Mouse (Mus musculus): ENCODE measurements at regions not wholly inside any gene's neighbourhood (a gene's known extent, or its start where the extent isn't known, plus 50 kb on each side); places are given as distances from the start of the nearest gene placed in this dataset.

GRCm38 (mm10) chr7:70972023-70972400, 379.3 kb downstream of the Gm10295 start:
- no peak for DNase-seq (ENCODE audit: low spot score in 2 of 2)

- no peak for DNase-seq (ENCODE audit: low spot score in 2 of 2)
Measured at GRCm38 (mm10) chr7:70971323-70972022, 379.8 kb downstream of the Gm10295 start.

- no peak for DNase-seq (ENCODE audit: low spot score in 2 of 2)
Measured at GRCm38 (mm10) chr7:70952318-70952959, 398.8 kb downstream of the Gm10295 start.

- no peak for DNase-seq (ENCODE audit: low spot score in 2 of 2)
Measured at GRCm38 (mm10) chr7:70948281-70948680, 403.0 kb downstream of the Gm10295 start.

GRCm38 (mm10) chr7:70946260-70946659, 405.0 kb downstream of the Gm10295 start:
- DNase-seq (ENCODE audit: low spot score in 2 of 2), result no peak

- no peak for DNase-seq (ENCODE audit: low spot score in 2 of 2)
Measured at GRCm38 (mm10) chr7:70930911-70931310, 420.4 kb downstream of the Gm10295 start.

- DNase-seq (ENCODE audit: low spot score in 2 of 2), result no peak
Measured at GRCm38 (mm10) chr7:70929935-70930334, 421.4 kb downstream of the Gm10295 start.

GRCm38 (mm10) chr7:70928001-70928400, 423.3 kb downstream of the Gm10295 start:
- no peak for DNase-seq (ENCODE audit: low spot score in 2 of 2)

GRCm38 (mm10) chr7:70917016-70917415, 434.3 kb downstream of the Gm10295 start:
- DNase-seq (ENCODE audit: low spot score in 2 of 2), result no peak

GRCm38 (mm10) chr7:70908921-70909320, 442.4 kb downstream of the Gm10295 start:
- no peak for DNase-seq (ENCODE audit: low spot score in 2 of 2)

GRCm38 (mm10) chr7:70891700-70892099, 459.6 kb downstream of the Gm10295 start:
- DNase-seq (ENCODE audit: low spot score in 2 of 2), result no peak

GRCm38 (mm10) chr7:70880496-70880895, 470.8 kb downstream of the Gm10295 start:
- DNase-seq (ENCODE audit: low spot score in 2 of 2), result no peak

GRCm38 (mm10) chr7:70874393-70874792, 476.9 kb downstream of the Gm10295 start:
- DNase-seq (ENCODE audit: low spot score in 2 of 2), result no peak

- no peak for DNase-seq (ENCODE audit: low spot score in 2 of 2)
Measured at GRCm38 (mm10) chr7:70870841-70871534, 480.3 kb downstream of the Gm10295 start.

GRCm38 (mm10) chr7:70869125-70869524, 482.2 kb downstream of the Gm10295 start:
- no peak for DNase-seq (ENCODE audit: low spot score in 2 of 2)

- no peak for DNase-seq (ENCODE audit: low spot score in 2 of 2)
Measured at GRCm38 (mm10) chr7:70859957-70860356, 491.3 kb downstream of the Gm10295 start.

GRCm38 (mm10) chr7:70850726-70851125, 484.2 kb upstream of the Nr2f2 start:
- peak; percentile 10 to 30 for DNase-seq (ENCODE audit: low spot score in 2 of 2)

GRCm38 (mm10) chr7:70848016-70848776, 481.7 kb upstream of the Nr2f2 start:
- no peak for DNase-seq (ENCODE audit: low spot score in 2 of 2)

GRCm38 (mm10) chr7:70847450-70847993, 481.0 kb upstream of the Nr2f2 start:
- DNase-seq (ENCODE audit: low spot score in 2 of 2), result peak in 1 of 2 experiments; percentile 6

GRCm38 (mm10) chr7:70846076-70846475, 479.5 kb upstream of the Nr2f2 start:
- no peak for DNase-seq (ENCODE audit: low spot score in 2 of 2)

- DNase-seq (ENCODE audit: low spot score in 2 of 2), result no peak
Measured at GRCm38 (mm10) chr7:70840142-70840541, 473.6 kb upstream of the Nr2f2 start.

GRCm38 (mm10) chr7:70839190-70839589, 472.7 kb upstream of the Nr2f2 start:
- DNase-seq (ENCODE audit: low spot score in 2 of 2), result no peak

Measured in heart, adult 9 months (tissue).